Mouse (Mus musculus): ENCODE results near the gene Fstl1. TPM values are rescaled to one million over a fixed set of nuclear protein-coding genes. Genes with fewer than 3 reads are reported as not detected.

Fstl1 gene
- polyA plus RNA-seq, 1 experiment from 2014 or later, result 105 TPM

DNA sequence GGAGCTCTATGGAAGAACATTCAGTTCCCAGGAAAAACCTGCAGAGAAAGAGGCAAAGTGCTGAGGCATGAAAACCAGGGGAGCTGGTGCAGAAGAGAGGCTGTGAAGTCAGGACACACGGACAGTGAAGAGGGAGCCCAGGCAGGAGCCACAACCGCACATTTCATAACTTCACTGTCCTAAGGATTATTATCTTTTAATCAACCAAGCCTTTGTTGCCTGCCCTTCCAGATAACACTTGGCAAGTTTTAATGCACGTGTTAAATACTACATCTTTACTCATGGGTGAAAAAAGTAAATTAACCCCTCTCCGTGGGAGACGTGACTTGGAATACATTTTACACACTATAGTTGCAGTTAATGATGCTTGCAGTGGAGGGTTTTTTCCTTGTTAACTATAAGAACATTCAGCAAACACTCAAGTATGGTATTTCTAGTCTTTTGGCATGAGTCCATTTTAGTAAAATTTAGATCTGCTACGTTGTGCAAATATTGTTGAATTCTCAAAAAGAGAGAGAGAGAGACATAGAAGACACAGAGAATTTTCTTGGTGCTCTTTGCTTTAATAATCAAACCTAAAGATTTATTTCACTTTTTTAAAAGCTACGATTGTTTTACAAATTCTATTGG lies 3.1 kb downstream of the Fstl1 start:
- no peak overlapping the region for H3K4me2 ChIP-seq (ENCODE audit: low read length)
- H3K4me1 ChIP-seq (ENCODE audit: control insufficient read depth, insufficient read depth, low read length), result peaks cover 10% of the 10 kb centered on the region
- H3K9ac ChIP-seq (replicated peaks; ENCODE audit: low read length), result no peak overlapping the region
- no peaks in the 10 kb centered on the region for H3K27me3 ChIP-seq (ENCODE audit: control insufficient read depth, insufficient read depth, low read length)
- WGBS, result 78% methylated on average over 7 of the region's 7 CpGs
- ATAC-seq (ENCODE audit: low FRiP score, low TSS enrichment) (no peak), DNase-seq (no peak)
- no peaks in the 10 kb centered on the region for H3K9me3 ChIP-seq (ENCODE audit: control insufficient read depth, low read length)
- no peak overlapping the region for H3K4me3 ChIP-seq (replicated peaks; ENCODE audit: low read depth, low read length)
- no peaks in the 10 kb centered on the region for H3K36me3 ChIP-seq (ENCODE audit: control insufficient read depth, insufficient read depth, low read length)
- no peak overlapping the region for H3K27ac ChIP-seq (replicated peaks; ENCODE audit: low read depth, low read length)

DNA sequence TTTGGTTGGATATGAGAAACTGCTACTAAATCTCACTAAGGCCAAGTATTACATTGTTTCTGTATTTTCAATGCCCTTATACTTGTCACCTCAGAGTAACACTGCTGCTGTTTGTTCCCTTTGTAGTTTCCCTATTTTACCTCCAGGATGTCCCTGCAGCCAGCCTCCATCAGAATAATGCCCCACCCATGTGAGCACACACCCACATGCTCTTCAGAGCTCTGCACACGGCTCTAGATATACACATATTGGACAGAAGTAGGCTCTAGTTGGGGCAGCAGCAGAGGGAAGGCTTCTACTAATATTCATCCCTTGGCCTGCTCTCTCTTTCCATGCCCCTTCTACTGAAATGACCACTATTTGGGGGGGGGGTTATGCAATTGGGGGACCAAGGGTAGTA lies 3.7 kb downstream of the Fstl1 start:
- H3K9ac ChIP-seq (replicated peaks; ENCODE audit: low read length), result no peak overlapping the region
- ATAC-seq (ENCODE audit: low FRiP score, low TSS enrichment), result no peak
- H3K4me2 ChIP-seq (ENCODE audit: low read length), result no peak overlapping the region
- no peaks in the 10 kb centered on the region for H3K27me3 ChIP-seq (ENCODE audit: control insufficient read depth, insufficient read depth, low read length)
- H3K36me3 ChIP-seq (ENCODE audit: control insufficient read depth, insufficient read depth, low read length), result no peaks in the 10 kb centered on the region
- no peaks in the 10 kb centered on the region for H3K9me3 ChIP-seq (ENCODE audit: control insufficient read depth, low read length)
- no peak overlapping the region for H3K4me3 ChIP-seq (replicated peaks; ENCODE audit: low read depth, low read length)
- 68% methylated on average over 1 of the region's 1 CpGs for WGBS
- peaks cover 10% of the 10 kb centered on the region for H3K4me1 ChIP-seq (ENCODE audit: control insufficient read depth, insufficient read depth, low read length)
- DNase-seq, result no peak
- 0 out of 2 replicates have a peak overlapping the region, but pooled peaks have one; percentile 20 for H3K27ac ChIP-seq (replicated peaks; ENCODE audit: low read depth, low read length)

DNA sequence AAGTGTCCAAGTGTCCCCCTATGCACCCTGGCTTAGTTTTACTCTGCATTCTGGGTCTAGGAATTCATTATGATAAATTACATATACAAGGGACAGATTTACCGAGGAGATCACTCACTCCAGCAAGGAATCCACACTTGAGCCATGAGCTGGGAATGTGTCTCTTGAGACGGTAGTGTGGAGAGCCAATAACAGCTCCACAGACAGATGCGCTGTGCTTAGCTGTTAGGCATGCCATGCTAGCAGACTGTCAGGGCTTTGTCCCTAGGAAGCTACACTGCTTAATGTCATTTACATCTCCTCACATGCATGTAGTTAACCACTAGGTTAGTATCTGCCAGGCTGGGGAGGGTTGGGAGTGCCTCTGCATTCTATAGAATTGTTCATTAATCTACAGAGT lies 4.2 kb downstream of the Fstl1 start:
- H3K4me3 ChIP-seq (replicated peaks; ENCODE audit: low read depth, low read length), result no peak overlapping the region
- no peaks in the 10 kb centered on the region for H3K36me3 ChIP-seq (ENCODE audit: control insufficient read depth, insufficient read depth, low read length)
- H3K9me3 ChIP-seq (ENCODE audit: control insufficient read depth, low read length), result no peaks in the 10 kb centered on the region
- peaks cover 10% of the 10 kb centered on the region for H3K4me1 ChIP-seq (ENCODE audit: control insufficient read depth, insufficient read depth, low read length)
- no peak overlapping the region for H3K9ac ChIP-seq (replicated peaks; ENCODE audit: low read length)
- no peaks in the 10 kb centered on the region for H3K27me3 ChIP-seq (ENCODE audit: control insufficient read depth, insufficient read depth, low read length)
- WGBS, result 57% methylated on average over 3 of the region's 3 CpGs
- DNase-seq (no peak), ATAC-seq (ENCODE audit: low FRiP score, low TSS enrichment) (no peak)
- H3K4me2 ChIP-seq (ENCODE audit: low read length), result no peak overlapping the region
- H3K27ac ChIP-seq (replicated peaks; ENCODE audit: low read depth, low read length), result 0 out of 2 replicates have a peak overlapping the region, but pooled peaks have one; percentile 20

DNA sequence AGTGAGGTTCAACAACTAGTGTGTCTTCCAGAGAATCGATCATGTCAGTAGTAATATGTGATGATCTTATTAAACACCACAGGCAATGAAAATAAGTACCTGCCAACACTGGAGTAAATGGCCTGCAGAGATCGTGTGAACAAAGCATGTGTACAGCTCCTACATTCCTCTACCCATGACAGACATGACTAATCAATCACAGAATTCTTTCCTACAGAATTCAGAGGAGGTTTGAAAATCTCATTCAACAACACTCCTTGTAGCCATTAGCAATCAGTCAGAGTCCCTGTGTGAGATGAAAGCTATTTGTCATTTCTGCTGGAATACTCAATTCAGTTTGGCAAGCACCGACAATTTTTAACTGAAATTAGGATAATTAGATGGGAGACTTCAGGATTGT lies 7.9 kb downstream of the Fstl1 start:
- 84% methylated on average over 3 of the region's 3 CpGs for WGBS
- no peak for DNase-seq
- Histone ChIP-seq H3K4me1 (ENCODE audit: control insufficient read depth, insufficient read depth, low read length) (peaks cover 18% of the 10 kb centered on the region), H3K9me3 (ENCODE audit: control insufficient read depth, low read length) (no peaks in the 10 kb centered on the region), H3K27ac (replicated peaks; ENCODE audit: low read depth, low read length) (no peak overlapping the region), H3K4me2 (ENCODE audit: low read length) (no peak overlapping the region), H3K9ac (replicated peaks; ENCODE audit: low read length) (no peak overlapping the region), H3K36me3 (ENCODE audit: control insufficient read depth, insufficient read depth, low read length) (no peaks in the 10 kb centered on the region), H3K4me3 (replicated peaks; ENCODE audit: low read depth, low read length) (no peak overlapping the region), H3K27me3 (ENCODE audit: control insufficient read depth, insufficient read depth, low read length) (no peaks in the 10 kb centered on the region)
- no peak for ATAC-seq (ENCODE audit: low FRiP score, low TSS enrichment)

DNA sequence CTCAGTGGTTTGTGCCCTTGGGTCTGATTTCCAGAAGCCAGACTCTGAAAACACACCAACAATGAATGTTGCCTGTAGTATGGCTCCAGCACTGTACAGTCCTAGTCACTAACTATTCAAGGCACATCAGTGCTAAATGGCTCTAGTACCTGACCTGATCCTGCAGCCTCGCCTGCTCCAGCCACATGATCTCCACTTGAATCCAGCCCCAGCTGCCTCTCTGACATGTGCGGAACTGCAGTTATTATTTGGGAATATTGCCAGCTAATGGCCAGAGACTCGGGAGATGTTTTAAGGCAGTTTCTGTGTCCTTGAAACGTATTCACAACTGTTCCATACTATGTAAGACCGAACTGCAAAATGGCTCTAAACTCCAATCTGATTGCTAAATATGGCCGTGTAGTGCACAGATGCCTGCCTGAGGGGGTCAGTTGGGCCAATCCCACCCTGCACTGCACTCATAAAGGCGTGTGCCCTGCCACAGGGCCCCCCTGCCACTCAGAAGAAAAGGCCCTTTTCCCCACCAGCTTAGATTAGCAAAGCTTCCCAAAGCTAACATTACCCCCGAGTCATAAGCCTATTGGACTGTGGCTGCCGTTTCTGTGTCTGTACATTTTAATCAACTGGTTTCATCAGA lies 11.0 kb downstream of the Fstl1 start:
- DNase-seq (peak; percentile 53), ATAC-seq (ENCODE audit: low FRiP score, low TSS enrichment) (peak; percentile 47; the same call in 1 of the 2 replicates)
- Histone ChIP-seq H3K27ac (replicated peaks; ENCODE audit: low read depth, low read length) (peak overlapping the region; percentile 69), H3K4me1 (ENCODE audit: control insufficient read depth, insufficient read depth, low read length) (peaks cover 18% of the 10 kb centered on the region), H3K4me2 (ENCODE audit: low read length) (peak overlapping the region; percentile 45), H3K36me3 (ENCODE audit: control insufficient read depth, insufficient read depth, low read length) (no peaks in the 10 kb centered on the region), H3K9ac (replicated peaks; ENCODE audit: low read length) (no peak overlapping the region; the same call in 1 of the 2 replicates), H3K27me3 (ENCODE audit: control insufficient read depth, insufficient read depth, low read length) (no peaks in the 10 kb centered on the region), H3K4me3 (replicated peaks; ENCODE audit: low read depth, low read length) (no peak overlapping the region), H3K9me3 (ENCODE audit: control insufficient read depth, low read length) (no peaks in the 10 kb centered on the region)
- WGBS, result 22% methylated on average over 9 of the region's 9 CpGs

DNA sequence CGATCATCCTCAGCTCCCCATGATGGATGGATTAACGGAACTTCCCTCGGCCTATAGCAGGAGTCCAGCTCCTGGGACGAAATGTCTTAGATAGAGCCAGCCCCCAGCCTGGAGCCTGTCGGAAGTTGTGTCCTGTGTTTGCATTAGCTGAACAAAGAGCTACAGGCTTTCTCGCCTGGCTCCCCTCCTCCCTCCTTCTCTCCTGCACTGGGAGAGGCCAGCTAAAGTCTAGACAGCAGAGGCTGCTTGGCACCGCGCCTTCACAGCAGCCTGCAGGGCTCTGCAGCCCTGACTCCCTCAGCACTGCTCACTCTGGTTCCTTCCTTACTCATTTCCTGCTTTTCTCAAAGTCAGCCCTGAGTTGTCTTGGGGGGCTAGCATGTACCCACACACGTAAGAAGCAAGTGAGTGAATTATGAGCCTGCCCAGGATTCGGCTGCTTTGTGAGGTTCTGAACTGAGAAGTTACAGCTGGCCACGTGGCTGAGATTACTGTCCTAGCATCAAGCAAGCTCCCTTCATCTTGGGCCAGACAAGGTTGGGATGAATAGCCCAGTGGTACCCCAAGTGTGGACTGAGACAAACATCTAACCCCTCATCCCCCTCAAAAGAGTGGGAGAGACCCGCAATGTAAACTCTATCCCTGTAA lies 11.8 kb downstream of the Fstl1 start:
- ATAC-seq (ENCODE audit: low FRiP score, low TSS enrichment), result peak; percentile 85
- Histone ChIP-seq H3K9me3 (ENCODE audit: control insufficient read depth, low read length) (no peaks in the 10 kb centered on the region), H3K36me3 (ENCODE audit: control insufficient read depth, insufficient read depth, low read length) (no peaks in the 10 kb centered on the region), H3K4me1 (ENCODE audit: control insufficient read depth, insufficient read depth, low read length) (peaks cover 18% of the 10 kb centered on the region), H3K4me3 (replicated peaks; ENCODE audit: low read depth, low read length) (no peak overlapping the region), H3K27ac (replicated peaks; ENCODE audit: low read depth, low read length) (peak overlapping the region; percentile 69), H3K9ac (replicated peaks; ENCODE audit: low read length) (no peak overlapping the region), H3K27me3 (ENCODE audit: control insufficient read depth, insufficient read depth, low read length) (no peaks in the 10 kb centered on the region), H3K4me2 (ENCODE audit: low read length) (peak overlapping the region; percentile 45)
- WGBS, result 14% methylated on average over 12 of the region's 12 CpGs
- DNase-seq, result peak; percentile 86

DNA sequence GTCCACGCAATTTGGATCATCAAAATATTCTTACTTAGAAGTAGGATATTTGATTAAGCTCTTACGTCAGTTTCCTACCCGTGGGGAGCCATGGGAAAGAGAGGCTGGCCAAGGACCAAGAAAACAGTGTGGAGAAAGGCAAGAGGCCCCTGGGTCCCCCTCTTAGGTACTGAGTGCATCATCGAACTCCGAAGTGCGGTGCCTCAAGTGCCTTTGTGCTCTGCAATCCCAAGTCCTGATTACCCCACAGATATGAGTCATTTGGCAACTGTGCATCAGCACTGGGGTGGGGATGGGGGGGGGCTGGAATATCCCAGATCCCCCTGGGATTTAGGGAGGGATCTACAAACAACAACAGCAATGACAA lies 12.3 kb downstream of the Fstl1 start:
- Histone ChIP-seq H3K9me3 (ENCODE audit: control insufficient read depth, low read length) (no peaks in the 10 kb centered on the region), H3K4me1 (ENCODE audit: control insufficient read depth, insufficient read depth, low read length) (peaks cover 18% of the 10 kb centered on the region), H3K27me3 (ENCODE audit: control insufficient read depth, insufficient read depth, low read length) (no peaks in the 10 kb centered on the region), H3K36me3 (ENCODE audit: control insufficient read depth, insufficient read depth, low read length) (no peaks in the 10 kb centered on the region), H3K4me2 (ENCODE audit: low read length) (no peak overlapping the region), H3K9ac (replicated peaks; ENCODE audit: low read length) (no peak overlapping the region), H3K4me3 (replicated peaks; ENCODE audit: low read depth, low read length) (no peak overlapping the region), H3K27ac (replicated peaks; ENCODE audit: low read depth, low read length) (peak overlapping the region; percentile 69)
- WGBS, result 60% methylated on average over 6 of the region's 6 CpGs
- ATAC-seq (ENCODE audit: low FRiP score, low TSS enrichment), result no peak
- DNase-seq, result no peak

DNA sequence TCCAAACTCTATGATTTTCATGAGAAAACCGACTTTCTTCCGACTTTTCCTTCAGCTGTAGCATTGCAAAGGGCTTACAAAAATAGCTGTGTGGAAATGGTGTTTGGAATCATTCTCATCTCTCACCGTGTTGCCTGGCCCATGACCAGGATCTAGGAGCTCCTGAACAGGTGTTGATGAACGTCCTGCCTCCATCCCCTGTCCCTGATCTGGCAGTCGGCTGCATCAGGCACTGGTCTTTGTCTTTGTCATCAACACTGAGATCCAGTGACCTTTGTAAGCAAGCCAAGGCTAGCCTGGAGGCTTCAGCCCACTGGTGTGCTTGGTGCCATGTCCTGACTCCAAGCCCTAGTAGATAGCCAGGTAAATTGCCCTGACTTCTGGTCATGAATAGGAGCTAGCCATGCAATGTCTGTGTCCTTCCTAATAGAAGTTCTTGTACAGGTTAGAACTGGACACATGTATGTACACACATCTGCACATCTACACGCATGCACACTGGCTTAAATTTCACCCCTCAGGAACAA lies 12.8 kb downstream of the Fstl1 start:
- Histone ChIP-seq H3K9me3 (ENCODE audit: control insufficient read depth, low read length) (no peaks in the 10 kb centered on the region), H3K27me3 (ENCODE audit: control insufficient read depth, insufficient read depth, low read length) (no peaks in the 10 kb centered on the region), H3K4me1 (ENCODE audit: control insufficient read depth, insufficient read depth, low read length) (peaks cover 18% of the 10 kb centered on the region), H3K4me3 (replicated peaks; ENCODE audit: low read depth, low read length) (no peak overlapping the region), H3K36me3 (ENCODE audit: control insufficient read depth, insufficient read depth, low read length) (no peaks in the 10 kb centered on the region), H3K27ac (replicated peaks; ENCODE audit: low read depth, low read length) (no peak overlapping the region), H3K4me2 (ENCODE audit: low read length) (no peak overlapping the region), H3K9ac (replicated peaks; ENCODE audit: low read length) (no peak overlapping the region)
- ATAC-seq (ENCODE audit: low FRiP score, low TSS enrichment) (no peak), DNase-seq (no peak)
- WGBS, result 85% methylated on average over 6 of the region's 6 CpGs

Data from midbrain, embryonic 14.5 days (tissue).